Mouse (Mus musculus): Measurements from ENCODE around the gene Olfr284. TPM values are rescaled to one million over a fixed set of nuclear protein-coding genes. Genes with fewer than 3 reads are reported as not detected.

The Olfr284 gene
- total RNA-seq (2017), result not detected in 2 replicates

GRCm38 (mm10) chr15:98340887-98341286 lies at the start of gene Olfr284:
Olfr284 (minus strand) TSS chr15:98340987.
- ATAC-seq (ENCODE audit: extremely low read depth, insufficient number of reproducible peaks, low FRiP score, poor library complexity, severe bottlenecking), result no peak

- no peak for ATAC-seq (ENCODE audit: extremely low read depth, insufficient number of reproducible peaks, low FRiP score, poor library complexity, severe bottlenecking)
These were observed 49.0 kb upstream of the Olfr284 start for GRCm38 (mm10) chr15:98389796-98390195.

- no peak for ATAC-seq (ENCODE audit: extremely low read depth, insufficient number of reproducible peaks, low FRiP score, poor library complexity, severe bottlenecking)
These were observed 46.8 kb upstream of the Olfr284 start for GRCm38 (mm10) chr15:98387621-98388020.

GRCm38 (mm10) chr15:98380846-98381245 lies 40.1 kb upstream of the Olfr284 start, which contains the start of gene Olfr283:
Olfr283 (minus strand) TSS chr15:98380946.
- no peak for ATAC-seq (ENCODE audit: extremely low read depth, insufficient number of reproducible peaks, low FRiP score, poor library complexity, severe bottlenecking)

- ATAC-seq (ENCODE audit: extremely low read depth, insufficient number of reproducible peaks, low FRiP score, poor library complexity, severe bottlenecking), result no peak
These were observed 37.4 kb upstream of the Olfr284 start for GRCm38 (mm10) chr15:98378209-98378608.

GRCm38 (mm10) chr15:98317177-98317724 lies 23.5 kb downstream of the Olfr284 start, which contains the start of gene Olfr285:
Olfr285 (minus strand) TSS chr15:98317353.
- ATAC-seq (ENCODE audit: extremely low read depth, insufficient number of reproducible peaks, low FRiP score, poor library complexity, severe bottlenecking), result no peak

- ATAC-seq (ENCODE audit: extremely low read depth, insufficient number of reproducible peaks, low FRiP score, poor library complexity, severe bottlenecking), result no peak
These were observed 25.1 kb downstream of the Olfr284 start for GRCm38 (mm10) chr15:98315703-98316102.

- ATAC-seq (ENCODE audit: extremely low read depth, insufficient number of reproducible peaks, low FRiP score, poor library complexity, severe bottlenecking), result no peak
These were observed 44.9 kb downstream of the Olfr284 start, which contains the start of gene Zfp641 for GRCm38 (mm10) chr15:98295628-98296551. Zfp641 (minus strand) TSS chr15:98296161.

- no peak for ATAC-seq (ENCODE audit: extremely low read depth, insufficient number of reproducible peaks, low FRiP score, poor library complexity, severe bottlenecking)
These were observed 47.1 kb downstream of the Olfr284 start for GRCm38 (mm10) chr15:98293651-98294050.

Other genes starting within 250 kb of the Olfr284 start
- 2.2 and 2.6 TPM in 2 replicates for gene Pfkm, start 248.4 kb downstream of the Olfr284 start, total RNA-seq (2017)
- gene Senp1, start 247.2 kb downstream of the Olfr284 start, total RNA-seq (2017), result 57.2 and 67.4 TPM in 2 replicates
- 18.9 and 21.8 TPM in 2 replicates for gene Asb8, start 175.4 kb downstream of the Olfr284 start, total RNA-seq (2017)
- not detected in 2 replicates for gene Ccdc184, start 173.8 kb downstream of the Olfr284 start, total RNA-seq (2017)
- gene Olfr288, start 145.4 kb downstream of the Olfr284 start, total RNA-seq (2017), result not detected in 2 replicates
- not detected in 2 replicates for gene Gm44579, start 120.0 kb downstream of the Olfr284 start, total RNA-seq (2017)
- gene Olfr287, start 119.9 kb downstream of the Olfr284 start, total RNA-seq (2017), result not detected in 2 replicates
- gene Olfr286, start 106.5 kb downstream of the Olfr284 start, total RNA-seq (2017), result not detected in 2 replicates
- gene H1fnt, start 83.7 kb downstream of the Olfr284 start, total RNA-seq (2017), result not detected in 2 replicates
- 0.12 TPM in 1 of 2 replicates, not detected in the other for gene Zfp641, start 44.8 kb downstream of the Olfr284 start, total RNA-seq (2017)
- not detected in 2 replicates for gene Olfr285, start 23.6 kb downstream of the Olfr284 start, total RNA-seq (2017)
- not detected in 2 replicates for gene Olfr283, start 40.0 kb upstream of the Olfr284 start, total RNA-seq (2017)
- not detected in 2 replicates for gene Olfr282, start 90.2 kb upstream of the Olfr284 start, total RNA-seq (2017)
- 0.12 TPM in 1 of 2 replicates, not detected in the other for gene Olfr281, start 111.6 kb upstream of the Olfr284 start, total RNA-seq (2017)
- gene OR5BS1P, start 128.9 kb upstream of the Olfr284 start, total RNA-seq (2017), result not detected in 2 replicates
- gene Lalba, start 141.7 kb upstream of the Olfr284 start, total RNA-seq (2017), result not detected in 2 replicates
- gene Olfr279, start 151.4 kb upstream of the Olfr284 start, total RNA-seq (2017), result not detected in 2 replicates
- 39.3 and 42.1 TPM in 2 replicates for gene Kansl2, start 193.3 kb upstream of the Olfr284 start, total RNA-seq (2017)
- gene Ccnt1, start 229.9 kb upstream of the Olfr284 start, total RNA-seq (2017), result 105 and 123 TPM in 2 replicates
- 1.6 TPM in 1 of 2 replicates, not detected in the other for gene 4930415O20Rik, start 230.0 kb upstream of the Olfr284 start, total RNA-seq (2017)